Comparison of ENCODE assay signal across 17 mouse cellular contexts in the genomic region with DNA sequence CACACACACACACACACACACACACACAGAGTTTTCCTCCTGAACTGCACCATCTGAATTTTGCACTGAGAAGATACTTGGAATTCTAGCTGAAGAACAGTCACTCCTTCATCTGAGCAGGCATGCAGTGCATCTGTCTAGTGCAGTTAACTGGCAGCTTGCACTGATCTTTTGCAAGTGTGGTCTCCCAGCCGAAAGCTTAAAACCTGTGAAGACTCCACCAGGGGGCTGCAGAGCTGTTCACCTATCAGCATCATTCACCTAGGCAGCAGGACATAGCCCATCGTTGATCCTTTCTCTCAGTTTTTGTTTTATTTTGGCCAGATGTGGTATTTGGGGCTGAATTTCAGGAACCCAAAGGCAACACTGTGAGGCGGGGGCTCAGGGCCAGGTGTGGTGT. TPM values are rescaled to one million over a fixed set of nuclear protein-coding genes. Genes with fewer than 3 reads are reported as not detected.
A peak's percentile ranks its signal among the peaks of the same experiment; 100 is the strongest.
DNase-seq lines count a peak whose midpoint lies in the region; ATAC-seq lines count a peak whose summit lies in the region.
"Had no signal": no experiment of that assay in that cellular context is flagged by ENCODE, and none has a peak within 500 bp of the region (broad histone marks: within the 10 kb centered on the region; RNA-seq: fewer than 3 reads in every experiment).

No protein-coding gene starts in this region.

- 61% methylated on average over 3 of the region's 3 CpGs for WGBS in hindbrain, embryonic 12.5 days
- WGBS in hindbrain, embryonic 16.5 days: 59% methylated on average over 3 of the region's 3 CpGs
- WGBS in forebrain, embryonic 12.5 days: 66% methylated on average over 3 of the region's 3 CpGs
- 44% methylated on average over 3 of the region's 3 CpGs for WGBS in limb, embryonic 12.5 days

- peaks cover 33% of the 10 kb centered on the region for H3K36me3 ChIP-seq in hindbrain, embryonic 12.5 days
- H3K36me3 ChIP-seq in hindbrain, embryonic 16.5 days (ENCODE audit: control insufficient read depth, insufficient read depth, low read length): 0 out of 2 replicates have a peak, but pooled peaks cover 3% of the 10 kb centered on the region
- peaks cover 35% of the 10 kb centered on the region for H3K36me3 ChIP-seq in forebrain, embryonic 12.5 days (replicated peaks)
- peaks cover 12% of the 10 kb centered on the region for H3K36me3 ChIP-seq in limb, embryonic 12.5 days

- H3K4me2 ChIP-seq in hindbrain, embryonic 12.5 days (replicated peaks): no peak overlapping the region
- H3K4me2 ChIP-seq in hindbrain, embryonic 16.5 days (ENCODE audit: low read length): no peak overlapping the region
- H3K4me2 ChIP-seq in forebrain, embryonic 12.5 days: peak overlapping the region; percentile 41
- H3K4me2 ChIP-seq in limb, embryonic 12.5 days: no peak overlapping the region

- H3K9ac ChIP-seq in hindbrain, embryonic 12.5 days: no peak overlapping the region
- no peak overlapping the region for H3K9ac ChIP-seq in hindbrain, embryonic 16.5 days (ENCODE audit: low read depth, low read length)
- peak overlapping the region; percentile 36; the same call in 1 of the 2 replicates for H3K9ac ChIP-seq in forebrain, embryonic 12.5 days
- no peak overlapping the region for H3K9ac ChIP-seq in limb, embryonic 12.5 days (replicated peaks)
- H3K9ac ChIP-seq: neural tube, embryonic 12.5 days had no signal

- peak; percentile 21 for DNase-seq in ES-CJ7 (ENCODE audit: low read depth, low spot score)
- no peak for DNase-seq in retina, embryonic 14.5 days (ENCODE audit: low spot score)
- DNase-seq in right cerebral cortex, postnatal 14 days: no peak
- no peak for DNase-seq in kidney, adult 9 months
- DNase-seq: B cell, adult 2 months; cerebellum, adult 8-10 months; embryo, embryonic 11 days; gastrocnemius, postnatal 36 days; lung, adult 2 months; thymus, postnatal 36 days had no signal

- H3K4me1 ChIP-seq in hindbrain, embryonic 12.5 days: peaks cover 62% of the 10 kb centered on the region
- peaks cover 45% of the 10 kb centered on the region for H3K4me1 ChIP-seq in hindbrain, embryonic 16.5 days (ENCODE audit: control insufficient read depth, insufficient read depth, low read depth, low read length)
- H3K4me1 ChIP-seq in forebrain, embryonic 12.5 days: peaks cover 64% of the 10 kb centered on the region
- peaks cover 35% of the 10 kb centered on the region for H3K4me1 ChIP-seq in limb, embryonic 12.5 days (replicated peaks)

- no peak for ATAC-seq in hindbrain, embryonic 12.5 days (ENCODE audit: low FRiP score)
- no peak for ATAC-seq in hindbrain, embryonic 16.5 days
- no peak; the same call in 1 of the 2 replicates for ATAC-seq in forebrain, embryonic 12.5 days (ENCODE audit: low FRiP score)
- no peak; the same call in 1 of the 2 replicates for ATAC-seq in limb, embryonic 12.5 days (ENCODE audit: insufficient number of reproducible peaks, insufficient read depth, low FRiP score, low TSS enrichment, low read depth)
- ATAC-seq: intestine, embryonic 16.5 days had no signal

- H3K27ac ChIP-seq in hindbrain, embryonic 12.5 days: peak overlapping the region; percentile 64; the same call in 1 of the 2 replicates
- H3K27ac ChIP-seq in hindbrain, embryonic 16.5 days (ENCODE audit: low read depth, low read length): no peak overlapping the region
- H3K27ac ChIP-seq in forebrain, embryonic 12.5 days: peak overlapping the region; percentile 88
- H3K27ac ChIP-seq in limb, embryonic 12.5 days: peak overlapping the region; percentile 37
- H3K27ac ChIP-seq: neural tube, embryonic 12.5 days had no signal

- no peak overlapping the region for H3K4me3 ChIP-seq in hindbrain, embryonic 12.5 days
- H3K4me3 ChIP-seq in hindbrain, embryonic 16.5 days (ENCODE audit: low read length): no peak overlapping the region
- no peak overlapping the region for H3K4me3 ChIP-seq in forebrain, embryonic 12.5 days (replicated peaks)
- H3K4me3 ChIP-seq in limb, embryonic 12.5 days (replicated peaks): no peak overlapping the region
- H3K4me3 ChIP-seq: megakaryocyte, embryonic 14.5 days; neural tube, embryonic 12.5 days had no signal

- no peaks in the 10 kb centered on the region for H3K27me3 ChIP-seq in hindbrain, embryonic 12.5 days
- H3K27me3 ChIP-seq in hindbrain, embryonic 16.5 days (replicated peaks; ENCODE audit: control insufficient read depth, insufficient read depth, low read length): no peaks in the 10 kb centered on the region
- H3K27me3 ChIP-seq in forebrain, embryonic 12.5 days: no peaks in the 10 kb centered on the region
- no peaks in the 10 kb centered on the region for H3K27me3 ChIP-seq in limb, embryonic 12.5 days
- H3K27me3 ChIP-seq: neural tube, embryonic 12.5 days had no signal

- no peaks in the 10 kb centered on the region for H3K9me3 ChIP-seq in hindbrain, embryonic 12.5 days (replicated peaks)
- no peaks in the 10 kb centered on the region for H3K9me3 ChIP-seq in hindbrain, embryonic 16.5 days (ENCODE audit: control insufficient read depth, low read length)
- H3K9me3 ChIP-seq in forebrain, embryonic 12.5 days: no peaks in the 10 kb centered on the region
- H3K9me3 ChIP-seq in limb, embryonic 12.5 days: no peaks in the 10 kb centered on the region
- H3K9me3 ChIP-seq: neural tube, embryonic 12.5 days had no signal

RNA-seq across cellular contexts. Expression of a gene that starts 15.7 kb away (rescaled TPM):
- polyA plus RNA-seq in hindbrain, embryonic 12.5 days (2016; fragmentation: Nextera tagmentation; extraction: Ambion mirVana): 1,280 and 1,328 TPM in 2 replicates
- polyA plus RNA-seq in hindbrain, embryonic 16.5 days (2015; fragmentation: Nextera tagmentation; extraction: Ambion mirVana): 1,907 and 2,195 TPM in 2 replicates
- polyA plus RNA-seq in forebrain, embryonic 12.5 days (2016; fragmentation: Nextera tagmentation; extraction: Ambion mirVana): 1,306 and 1,372 TPM in 2 replicates
- 118 and 137 TPM in 2 replicates for polyA plus RNA-seq in limb, embryonic 12.5 days (2016; fragmentation: Nextera tagmentation; extraction: Ambion mirVana)
